Mouse (Mus musculus) common myeloid progenitor, adult 5-6 weeks (primary cell): ENCODE data around the gene Zbtb4. TPM values are rescaled to one million over a fixed set of nuclear protein-coding genes. Genes with fewer than 3 reads are reported as not detected.
"Not testable (repeated sequence)": the region's sequence is repeated elsewhere in the genome, so short reads cannot be mapped to it uniquely, and the experiment has no call there.

Experiments
- ATAC-seq: replicated peaks from 2 replicates; pipeline ENCODE4 v1.8.0; 2016; ENCODE audit warnings: low read depth, mild to moderate bottlenecking, moderate TSS enrichment, inconsistent platforms; ENCODE audit not compliant: poor library complexity, severe bottlenecking
- total RNA-seq: library from RNA; stranded (forward); fragments of 200-1000, 187-1606 nt; gene quantifications from 2 replicates; pipeline ENCODE4 v1.2.3, GENCODE M21; 2017

Zbtb4 gene
- total RNA-seq, result 2.2 and 2.6 TPM in 2 replicates

DNA sequence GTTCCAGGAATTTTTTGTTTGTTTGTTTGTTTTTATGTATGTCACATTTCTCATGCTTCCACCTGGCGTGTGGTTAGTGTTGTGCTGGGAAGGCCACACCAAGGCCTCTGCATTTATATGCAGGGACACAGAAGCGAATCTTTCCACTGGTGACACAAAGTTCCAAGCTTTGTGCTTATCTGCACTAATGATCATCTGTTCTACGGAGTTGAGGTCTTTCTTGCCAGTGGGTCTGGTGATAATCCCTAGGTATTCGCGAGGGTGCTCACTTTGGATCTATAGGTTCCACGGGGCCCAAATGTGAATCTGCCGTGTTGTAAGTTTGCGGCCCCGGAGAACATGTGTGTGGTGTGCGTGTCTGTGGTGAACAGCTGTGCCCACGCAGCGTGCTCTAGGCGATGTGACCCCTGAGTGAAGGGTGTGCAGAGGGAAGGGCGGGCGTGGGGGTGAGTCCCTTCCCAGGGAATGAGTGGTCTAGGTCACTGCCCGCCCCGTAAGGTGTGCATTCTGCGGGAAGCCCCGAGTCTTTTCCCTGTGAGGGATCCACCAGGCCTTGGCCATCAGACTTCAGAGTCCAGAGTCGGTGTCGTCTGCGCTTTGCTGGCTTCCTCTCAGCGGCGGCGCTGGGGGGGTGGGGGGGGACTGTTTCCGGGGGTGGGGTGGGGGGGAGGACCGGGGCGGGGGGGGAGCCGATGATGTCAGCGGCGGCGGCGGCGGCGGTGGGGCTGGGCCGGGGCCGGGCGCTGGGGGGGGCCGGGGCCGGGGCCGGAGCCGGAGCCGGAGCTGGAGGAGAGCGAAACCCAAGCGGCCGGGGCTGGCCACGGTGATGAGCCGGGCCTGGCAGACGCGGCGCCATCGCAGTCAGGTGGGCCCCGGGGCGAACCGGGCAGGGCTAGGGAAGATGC lies at the start of gene Zbtb4:
TSS of gene Zbtb4 (plus strand) at position 692 of the 905 bp plus-strand sequence.
- ATAC-seq, result peak; percentile 17; the same call in 1 of the 2 replicates

DNA sequence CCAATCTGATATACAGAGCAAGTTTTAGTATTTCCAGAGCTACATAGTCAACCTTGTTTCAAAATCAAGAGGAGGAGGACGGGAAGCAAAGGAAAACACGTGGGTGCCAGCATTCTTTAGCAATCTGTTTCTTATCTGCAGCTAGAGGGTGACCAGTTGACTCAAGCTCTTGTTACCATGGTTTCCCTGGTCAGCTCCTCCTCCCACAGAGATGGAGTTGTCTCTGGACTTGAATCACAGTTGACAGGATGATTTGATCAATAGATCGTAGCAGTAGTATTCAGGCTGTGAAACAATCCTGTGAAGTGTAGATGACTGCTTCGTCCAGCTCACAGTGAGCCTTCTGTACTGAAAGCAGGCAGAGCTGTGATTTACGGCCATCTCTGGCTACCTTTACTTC lies 49.8 kb upstream of the Zbtb4 start:
- no peak for ATAC-seq

DNA sequence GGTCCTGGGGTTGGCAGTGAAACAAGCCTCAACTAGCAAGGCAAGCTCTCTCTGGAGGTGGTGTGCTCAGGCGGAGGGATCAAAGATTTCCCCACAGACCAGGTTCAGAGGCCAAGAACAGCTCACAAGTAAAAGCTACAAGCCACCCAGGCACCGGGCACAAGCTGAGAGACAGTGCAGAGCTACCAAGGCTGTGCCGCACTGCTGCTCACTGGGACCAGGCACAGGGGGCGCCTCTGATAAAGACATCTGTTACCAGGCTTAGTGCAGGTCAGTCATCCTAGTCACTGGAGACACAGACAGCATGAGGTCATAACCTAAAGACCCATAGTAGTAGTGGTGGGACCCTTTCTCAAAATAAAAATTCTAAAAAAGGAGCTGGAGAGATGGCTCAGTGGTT lies 48.8 kb upstream of the Zbtb4 start:
- ATAC-seq, result no peak

DNA sequence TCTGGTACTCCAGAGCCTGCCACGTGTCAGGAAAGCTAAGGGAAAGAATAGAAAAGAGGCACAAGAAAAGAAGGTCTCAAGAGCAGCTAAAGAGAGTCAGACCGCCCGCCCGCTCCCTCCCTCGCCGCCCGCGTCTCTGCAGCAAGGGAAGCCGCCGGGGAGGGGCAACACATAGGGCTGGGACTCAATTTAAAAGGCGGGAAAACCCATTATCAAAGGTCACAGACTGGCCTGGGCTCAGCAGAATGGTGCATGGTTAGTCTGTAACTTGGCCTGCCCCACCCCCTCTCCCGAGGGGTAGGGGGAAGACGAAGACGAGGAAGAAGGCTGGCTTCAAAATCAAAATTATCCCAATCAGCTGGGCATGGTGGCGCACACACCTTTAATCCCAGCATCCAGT lies 47.1 kb upstream of the Zbtb4 start:
- no peak for ATAC-seq

DNA sequence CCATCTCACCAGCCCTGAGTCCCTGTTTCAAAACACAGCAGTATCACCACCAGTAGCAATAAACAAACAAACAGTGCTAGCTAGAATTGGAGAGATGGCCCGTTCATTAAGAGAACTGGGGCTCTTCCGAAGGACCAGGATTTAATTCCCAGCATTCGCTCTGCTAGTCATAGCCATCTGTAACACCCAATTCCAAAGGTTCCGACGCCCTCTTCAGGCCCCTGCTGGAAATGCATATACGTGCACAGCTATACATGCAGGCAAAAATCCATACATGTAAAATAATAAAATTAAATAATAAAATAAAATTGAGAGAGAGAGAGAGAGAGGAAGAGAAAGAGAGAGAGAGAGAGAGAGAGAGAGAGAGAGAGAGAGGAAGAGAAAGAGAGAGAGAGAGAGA lies 46.3 kb upstream of the Zbtb4 start:
- no peak for ATAC-seq

DNA sequence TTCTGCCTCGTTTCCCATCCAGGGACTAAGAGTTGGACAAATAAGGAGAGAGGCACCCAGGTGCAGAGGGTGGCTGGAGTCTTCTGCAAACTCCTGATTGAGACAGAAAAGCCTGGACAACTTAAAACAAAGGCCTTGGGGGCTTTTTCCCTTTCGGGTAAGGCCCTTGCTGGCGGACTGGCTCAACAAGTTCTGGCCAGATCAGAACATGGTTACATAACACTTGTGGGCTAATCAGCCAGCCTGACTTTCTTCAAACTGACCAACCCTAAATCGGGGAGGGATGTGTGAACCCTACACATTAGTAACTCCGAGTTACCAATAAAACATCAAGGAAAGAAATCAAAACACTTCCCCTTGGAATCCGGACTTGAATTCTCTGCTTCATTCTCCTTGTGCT lies 44.9 kb upstream of the Zbtb4 start:
- ATAC-seq, result no peak

DNA sequence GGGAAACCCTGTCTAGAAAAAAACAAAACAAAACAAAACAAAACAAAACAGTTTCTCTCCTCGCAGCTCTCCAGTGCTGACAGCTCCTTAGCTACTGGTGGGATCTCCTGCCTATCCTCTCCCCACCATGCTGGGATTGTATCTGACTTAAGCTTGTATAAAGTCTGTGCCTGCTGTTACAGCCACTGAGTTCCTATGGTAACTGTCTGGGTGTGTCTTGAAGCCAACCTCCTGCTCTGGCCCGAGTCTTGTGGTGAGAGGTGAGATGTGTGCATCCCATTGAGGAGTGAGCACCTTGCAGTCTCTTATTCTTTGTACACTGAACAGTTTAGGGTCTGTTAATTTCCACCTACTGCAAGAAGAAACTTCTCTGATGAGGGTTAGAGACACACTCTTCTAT lies 42.6 kb upstream of the Zbtb4 start:
- ATAC-seq, result no peak

DNA sequence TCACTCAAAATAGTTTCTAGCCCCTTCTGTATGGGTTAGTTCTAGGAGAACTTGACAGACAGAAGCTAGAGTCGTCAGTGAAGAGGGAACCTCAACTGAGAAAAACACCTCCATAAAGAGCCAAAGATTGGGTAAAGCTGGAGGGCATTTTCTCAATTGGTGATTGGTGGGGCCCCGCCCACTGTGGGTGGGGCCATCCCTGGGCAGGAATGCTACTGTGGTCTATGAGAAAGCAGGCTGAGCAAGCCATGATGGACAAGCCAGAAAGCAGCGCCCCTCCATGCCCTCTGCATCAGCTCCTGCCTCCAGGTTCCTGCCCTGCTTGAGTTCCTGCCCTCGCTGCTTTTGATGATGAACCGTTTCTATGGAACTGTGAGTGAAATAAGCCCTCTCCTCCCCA lies 39.8 kb upstream of the Zbtb4 start:
- no peak for ATAC-seq

DNA sequence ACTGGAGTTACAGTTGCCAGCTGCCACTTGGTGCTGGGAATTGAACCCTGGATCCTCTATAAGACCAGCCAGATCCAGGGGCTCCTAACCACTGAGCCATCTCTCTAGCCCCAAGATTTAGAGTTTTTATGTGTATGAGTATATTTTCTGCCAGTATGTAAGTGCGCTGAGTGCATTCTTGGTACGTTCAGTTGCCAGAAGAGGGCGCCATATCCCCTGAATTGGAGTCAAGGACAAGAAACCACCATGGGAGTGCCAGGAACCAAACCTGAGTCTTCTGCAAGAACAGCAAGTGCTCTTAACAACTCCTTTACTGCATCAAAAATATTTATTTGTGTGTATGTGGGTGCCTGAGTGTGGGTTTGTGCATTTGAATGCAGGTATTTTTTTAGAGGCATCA lies 36.6 kb upstream of the Zbtb4 start:
- peak; percentile 69 for ATAC-seq

DNA sequence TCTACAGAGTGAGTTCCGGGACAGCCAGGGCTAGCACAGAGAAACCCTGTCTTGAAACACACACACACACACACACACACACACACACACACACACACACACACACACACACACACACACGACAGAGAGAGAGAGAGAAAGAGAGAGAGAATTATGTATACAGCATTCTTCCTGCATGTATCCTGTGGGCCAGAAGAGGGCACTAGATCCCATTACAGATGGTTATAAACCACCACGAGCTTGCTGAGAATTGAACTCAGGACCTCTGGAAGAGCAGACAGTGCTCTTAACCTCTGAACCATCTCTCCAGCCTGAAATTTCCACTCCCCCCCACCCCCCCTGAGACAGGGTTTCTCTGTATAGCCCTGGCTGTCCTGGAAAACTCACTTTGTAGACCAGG lies 34.3 kb upstream of the Zbtb4 start:
- not testable (repeated sequence) for ATAC-seq

DNA sequence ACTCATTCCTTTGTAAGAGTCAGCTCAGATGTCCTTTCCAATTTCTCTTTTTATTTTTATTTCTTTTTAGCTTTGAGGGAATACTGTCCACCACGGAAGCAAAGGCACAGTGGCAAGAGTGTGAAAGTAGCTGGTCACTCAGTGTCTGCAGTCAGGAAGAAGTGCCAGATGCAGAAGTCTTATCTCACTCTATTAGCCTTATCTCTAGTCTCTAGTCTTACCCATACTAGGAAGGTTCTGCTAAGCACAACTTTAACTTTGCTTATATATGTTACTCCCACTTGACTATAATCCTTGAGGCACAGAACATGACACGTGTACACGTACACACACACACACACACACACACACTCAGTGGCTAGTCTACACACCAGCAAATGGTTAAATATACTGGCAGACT lies 14.1 kb upstream of the Zbtb4 start:
- 0 out of 2 replicates have a peak, but pooled peaks have one; percentile 32 for ATAC-seq

DNA sequence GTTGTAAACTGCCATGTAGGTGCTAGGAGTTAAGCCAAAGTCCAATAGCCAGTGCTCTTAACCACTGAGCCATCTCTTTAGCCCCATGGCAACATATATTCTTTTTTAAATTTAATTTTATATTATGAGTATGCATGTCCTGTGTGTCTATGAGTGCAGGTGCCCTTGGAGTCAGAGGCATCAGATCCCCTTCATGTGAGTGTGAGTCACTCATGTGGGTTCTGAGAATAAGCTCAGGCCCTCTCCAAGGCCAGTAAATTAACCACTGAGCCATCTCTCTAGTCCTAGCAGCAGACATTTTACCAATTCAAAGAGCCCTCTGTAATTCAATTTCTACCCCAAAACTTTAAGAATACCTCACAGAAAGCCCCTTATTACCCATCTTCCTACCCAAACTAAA lies 13.0 kb upstream of the Zbtb4 start:
- no peak for ATAC-seq

DNA sequence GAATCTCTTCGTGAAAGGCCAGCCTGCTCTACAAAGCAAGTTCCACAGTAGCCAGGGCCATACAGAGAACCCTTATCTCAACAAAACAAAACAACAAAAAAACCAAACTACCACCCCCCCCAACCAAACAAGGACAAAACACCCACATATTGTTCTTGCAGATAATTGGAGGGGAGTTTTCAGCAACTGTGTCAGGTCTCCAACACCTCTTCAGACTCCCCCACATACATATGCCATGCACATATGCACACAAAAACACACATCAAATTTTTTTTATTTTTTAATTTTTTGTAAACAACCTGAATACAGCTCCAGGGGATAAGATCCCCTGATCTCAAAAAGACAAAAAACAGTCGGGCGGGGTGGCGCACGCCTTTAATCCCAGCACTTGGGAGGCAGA lies 11.5 kb upstream of the Zbtb4 start:
- ATAC-seq, result no peak

DNA sequence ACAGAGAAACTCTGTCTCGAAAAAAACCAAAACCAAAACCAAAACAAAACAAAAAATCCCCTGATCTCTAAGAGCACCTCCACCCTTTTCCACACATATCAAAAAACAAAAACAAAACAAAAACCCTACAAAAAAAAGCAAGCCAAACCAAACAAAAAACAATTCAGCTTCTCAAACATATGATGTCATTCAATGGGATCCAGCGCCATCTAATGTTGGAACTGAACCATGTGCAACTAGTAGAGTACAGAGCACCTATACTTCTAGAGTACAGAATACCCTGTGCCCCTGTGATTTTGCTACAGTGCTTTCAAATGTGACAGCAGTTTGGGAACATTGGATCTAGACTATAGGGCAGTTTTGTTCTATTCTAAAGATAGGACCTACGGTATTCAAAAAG lies 11.0 kb upstream of the Zbtb4 start:
- ATAC-seq, result no peak

DNA sequence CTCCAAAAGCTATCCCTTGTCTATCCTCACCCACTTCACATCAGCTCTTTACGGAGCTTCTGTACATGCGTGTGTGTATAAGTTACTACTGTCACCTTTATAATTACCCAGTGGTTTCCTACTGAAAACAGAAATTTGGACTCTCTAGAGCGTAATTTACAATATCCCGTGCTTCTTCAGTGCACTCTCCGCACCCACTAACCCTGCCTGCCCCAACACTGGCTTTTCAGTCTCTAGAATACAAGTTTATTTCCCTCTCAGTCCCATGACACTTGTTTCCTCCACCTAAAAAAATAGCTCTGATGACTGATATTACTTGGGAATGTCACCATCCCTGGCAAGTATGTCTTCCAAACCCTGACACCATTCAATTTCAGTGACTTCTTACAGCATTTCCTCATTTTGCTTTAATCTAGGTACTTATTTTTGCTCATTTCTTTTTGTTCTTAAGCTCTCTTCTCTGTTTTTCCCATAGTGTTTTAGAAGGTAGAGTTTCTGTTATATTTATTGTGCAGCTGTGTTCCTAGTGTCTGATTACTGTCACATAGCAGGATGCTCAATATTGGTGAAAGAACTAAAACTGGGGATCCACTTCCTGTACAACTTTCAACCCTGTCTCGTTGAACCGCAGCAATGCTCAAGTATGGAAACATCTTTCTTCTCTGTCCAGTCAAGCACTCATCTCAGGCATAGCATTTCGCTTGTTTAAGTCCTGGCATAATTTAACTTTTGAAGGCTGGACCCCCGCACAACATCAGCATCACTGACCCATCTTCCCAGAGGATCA lies 8.2 kb upstream of the Zbtb4 start:
- ATAC-seq, result peak; percentile 2; the same call in 1 of the 2 replicates

DNA sequence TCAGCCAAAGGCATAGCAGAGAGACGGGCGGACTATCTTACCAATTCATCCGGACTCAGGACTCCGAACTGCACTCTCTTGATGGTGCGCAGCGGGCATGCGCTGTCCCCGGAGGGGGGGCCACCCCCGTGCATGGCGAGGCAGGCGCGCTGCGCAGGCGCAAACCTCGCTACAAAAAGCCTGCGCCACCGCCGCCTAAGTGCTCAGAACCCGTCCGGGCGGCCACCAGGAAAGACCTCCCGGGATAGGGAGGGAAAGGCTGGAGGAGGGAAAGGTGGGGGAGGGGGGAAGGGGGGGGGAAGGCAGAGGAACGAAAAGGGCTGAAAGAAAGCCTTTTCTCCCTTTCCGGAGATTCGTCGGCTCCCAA lies 7.6 kb upstream of the Zbtb4 start:
- ATAC-seq, result peak; percentile 51

DNA sequence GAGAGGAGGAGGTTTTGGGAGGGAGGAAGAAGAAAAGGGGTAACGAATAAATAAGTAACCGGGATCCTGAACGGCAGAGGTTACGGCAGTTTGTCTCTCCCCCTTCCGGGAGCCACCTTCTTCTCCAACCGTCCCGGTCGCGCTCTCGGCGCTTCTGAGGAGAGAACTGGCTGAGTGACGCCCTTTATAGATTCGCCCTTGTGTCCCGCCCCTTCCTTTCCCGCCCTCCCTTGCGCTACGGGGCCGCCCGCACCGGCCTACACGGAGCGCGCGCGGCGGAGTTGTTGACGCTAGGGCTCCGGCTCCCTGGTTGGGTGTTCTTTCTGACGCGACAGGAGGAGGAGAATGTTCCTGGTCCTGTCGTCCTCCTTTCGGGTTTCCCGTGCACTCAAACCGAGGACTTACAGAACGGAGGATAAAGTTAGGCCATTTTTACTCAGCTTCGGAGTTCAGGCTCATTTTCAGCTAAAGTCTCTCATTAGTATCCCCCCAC lies 7.2 kb upstream of the Zbtb4 start, which contains the start of gene Polr2a:
TSS of gene Polr2a (minus strand) at position 160 of the 493 bp plus-strand sequence.
- ATAC-seq, result peak; percentile 69

DNA sequence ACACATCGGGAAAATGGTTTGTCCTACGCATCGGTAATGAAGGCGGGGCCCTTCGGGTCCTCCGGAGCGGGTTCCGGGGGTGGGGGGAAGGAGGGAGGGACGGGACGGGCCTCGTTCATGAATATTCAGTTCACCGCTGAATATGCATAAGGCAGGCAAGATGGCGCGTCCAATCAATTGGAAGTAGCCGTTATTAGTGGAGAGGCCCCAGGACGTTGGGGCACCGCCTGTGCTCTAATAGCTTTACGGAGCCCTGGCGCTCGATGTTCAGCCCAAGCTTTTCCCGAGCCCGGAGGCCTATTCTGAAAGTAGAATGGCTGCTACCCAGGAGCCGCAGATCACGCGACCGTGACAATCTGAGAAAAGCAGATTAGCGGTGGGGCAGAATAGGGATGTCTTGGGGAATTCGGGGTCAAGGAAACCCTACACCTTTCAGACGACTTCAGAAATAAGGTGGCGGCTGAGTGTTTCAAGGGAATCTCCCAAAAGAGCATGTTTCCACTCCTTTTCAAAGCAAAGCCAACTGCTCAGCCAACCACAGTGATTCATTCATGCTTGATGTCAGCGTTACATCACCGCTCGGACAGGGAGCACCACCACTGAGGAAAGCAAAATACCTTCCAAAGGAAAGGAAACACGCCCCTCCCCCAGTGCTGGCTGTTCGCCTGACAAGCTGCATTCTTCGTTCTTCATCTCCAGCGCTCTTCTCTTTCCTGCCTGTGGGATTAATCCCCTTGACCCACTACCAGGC lies 6.6 kb upstream of the Zbtb4 start:
- ATAC-seq, result peak; percentile 59

DNA sequence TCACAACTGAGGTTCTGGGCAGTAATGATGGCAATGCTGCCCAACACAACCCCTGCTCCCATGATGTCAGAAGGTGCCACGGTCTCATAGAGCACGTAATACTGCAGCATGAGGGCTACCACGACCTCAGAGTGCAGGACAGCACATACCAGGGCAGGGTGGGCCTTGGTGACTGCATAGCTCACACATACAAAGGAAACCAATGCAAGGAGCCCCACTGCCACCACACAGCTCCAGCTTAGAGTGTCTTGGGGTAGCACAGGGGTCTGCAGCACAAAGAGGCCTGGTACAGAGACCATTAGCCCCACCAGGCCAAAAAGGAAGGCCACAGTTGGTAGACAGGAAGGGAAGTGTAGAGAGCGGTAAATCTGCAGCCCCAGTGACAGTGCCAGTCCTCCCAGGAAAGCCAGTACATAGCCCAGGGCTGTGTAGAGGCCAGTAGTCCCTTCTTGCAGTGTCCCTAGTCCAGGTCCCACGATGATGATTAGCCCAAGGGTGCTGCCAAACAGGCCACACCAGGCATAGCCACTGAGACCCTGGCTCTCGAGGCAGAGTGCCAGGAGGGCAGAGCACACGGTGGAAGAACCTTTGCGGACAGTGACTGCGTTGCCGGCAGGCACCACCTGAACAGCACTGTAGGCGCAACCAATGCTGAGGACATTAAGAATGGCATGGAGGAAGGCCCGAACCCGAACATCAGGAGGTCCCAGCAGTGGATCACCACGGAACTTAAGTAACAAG lies 5.4 kb upstream of the Zbtb4 start:
- ATAC-seq, result no peak

DNA sequence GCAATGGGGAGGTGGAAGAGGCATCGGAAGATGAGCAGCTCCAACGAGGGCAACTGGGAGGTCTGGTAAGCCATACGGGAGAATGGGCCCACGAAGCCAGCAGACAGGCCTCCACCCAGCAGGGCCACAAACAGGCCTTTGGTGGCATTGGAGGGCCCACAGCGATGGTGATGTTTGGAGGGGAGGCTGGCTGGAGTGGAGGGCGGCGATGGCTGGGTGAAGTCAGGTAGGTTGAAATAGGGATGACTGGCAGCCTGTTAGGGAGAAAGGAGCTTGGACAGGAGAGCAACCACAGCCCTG lies 4.9 kb upstream of the Zbtb4 start:
- no peak for ATAC-seq
